Mouse (Mus musculus): ENCODE data around the gene B4galnt3. TPM values are rescaled to one million over a fixed set of nuclear protein-coding genes. Genes with fewer than 3 reads are reported as not detected.

B4galnt3 gene
- polyA plus RNA-seq, 1 experiment from 2014 or later: 0.15 TPM

DNA sequence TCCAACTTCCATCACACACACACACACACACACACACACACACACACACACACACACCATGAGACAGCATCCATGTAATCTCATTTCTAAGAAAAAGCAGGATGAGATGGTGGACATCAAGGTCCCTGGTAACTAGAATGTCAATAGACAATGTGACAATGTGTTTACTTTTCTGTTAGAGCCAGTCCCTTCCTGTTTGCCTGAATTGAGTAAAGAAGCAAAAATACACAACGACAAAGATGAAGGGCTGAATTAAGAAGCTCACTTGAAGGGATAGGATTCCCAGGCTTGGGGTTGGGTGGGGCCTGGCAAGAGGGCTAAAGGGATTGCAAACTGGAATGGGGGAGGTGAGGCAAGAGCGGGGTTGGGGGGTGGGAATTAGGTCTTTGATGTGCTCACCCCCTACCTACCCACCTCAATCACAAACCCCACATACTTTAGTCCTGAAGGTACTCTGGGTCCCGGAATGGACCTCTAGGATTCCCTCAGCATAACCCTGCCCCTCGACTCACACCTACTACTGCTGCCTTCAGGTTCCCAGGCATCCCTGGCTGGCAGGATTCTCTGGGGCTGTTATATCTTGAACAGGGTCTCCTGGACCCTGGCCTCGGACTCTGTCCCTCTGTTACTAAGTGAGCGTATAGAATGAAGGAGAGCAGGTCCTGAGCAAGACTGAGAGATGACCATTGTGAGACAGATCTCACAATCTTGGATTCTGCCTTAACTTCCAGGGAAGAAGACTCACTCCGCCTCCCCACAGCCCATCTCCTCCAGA, 102.8 kb downstream of the B4galnt3 start:
- H3K4me1 ChIP-seq (ENCODE audit: control insufficient read depth, insufficient read depth, low read length): no peaks in the 10 kb centered on the region
- no peak overlapping the region for H3K9ac ChIP-seq (ENCODE audit: low read length)
- no peak for ATAC-seq (ENCODE audit: insufficient read depth, low FRiP score, low TSS enrichment)
- no peak overlapping the region for H3K4me2 ChIP-seq (ENCODE audit: low read depth)
- no peaks in the 10 kb centered on the region for H3K27me3 ChIP-seq (ENCODE audit: control insufficient read depth, insufficient read depth, low read length)
- 50% methylated on average over 7 of the region's 7 CpGs for WGBS
- DNase-seq (ENCODE audit: low spot score): no peak
- H3K9me3 ChIP-seq (ENCODE audit: control insufficient read depth, low read length): no peaks in the 10 kb centered on the region
- H3K27ac ChIP-seq (ENCODE audit: low read depth, low read length): no peak overlapping the region
- H3K36me3 ChIP-seq (ENCODE audit: control insufficient read depth, insufficient read depth, low read length): no peaks in the 10 kb centered on the region
- no peak overlapping the region for H3K4me3 ChIP-seq (ENCODE audit: low read depth, low read length)

GRCm38 (mm10) chr6:120190912-120191311, 103.4 kb downstream of the B4galnt3 start:
- no peak overlapping the region for H3K4me3 ChIP-seq (ENCODE audit: low read depth, low read length)
- no peaks in the 10 kb centered on the region for H3K4me1 ChIP-seq (ENCODE audit: control insufficient read depth, insufficient read depth, low read length)
- H3K9me3 ChIP-seq (ENCODE audit: control insufficient read depth, low read length): no peaks in the 10 kb centered on the region
- WGBS: 82% methylated on average over 4 of the region's 4 CpGs
- ATAC-seq (ENCODE audit: insufficient read depth, low FRiP score, low TSS enrichment): no peak
- DNase-seq (ENCODE audit: low spot score): no peak
- no peak overlapping the region for H3K4me2 ChIP-seq (ENCODE audit: low read depth)
- no peaks in the 10 kb centered on the region for H3K36me3 ChIP-seq (ENCODE audit: control insufficient read depth, insufficient read depth, low read length)
- no peak overlapping the region for H3K9ac ChIP-seq (ENCODE audit: low read length)
- H3K27me3 ChIP-seq (ENCODE audit: control insufficient read depth, insufficient read depth, low read length): no peaks in the 10 kb centered on the region
- H3K27ac ChIP-seq (ENCODE audit: low read depth, low read length): no peak overlapping the region

GRCm38 (mm10) chr6:120190365-120190764, 104.0 kb downstream of the B4galnt3 start:
- Histone ChIP-seq H3K27ac (ENCODE audit: low read depth, low read length) (no peak overlapping the region), H3K9ac (ENCODE audit: low read length) (no peak overlapping the region), H3K4me1 (ENCODE audit: control insufficient read depth, insufficient read depth, low read length) (no peaks in the 10 kb centered on the region), H3K4me3 (ENCODE audit: low read depth, low read length) (no peak overlapping the region), H3K4me2 (ENCODE audit: low read depth) (no peak overlapping the region), H3K36me3 (ENCODE audit: control insufficient read depth, insufficient read depth, low read length) (no peaks in the 10 kb centered on the region), H3K9me3 (ENCODE audit: control insufficient read depth, low read length) (no peaks in the 10 kb centered on the region), H3K27me3 (ENCODE audit: control insufficient read depth, insufficient read depth, low read length) (no peaks in the 10 kb centered on the region)
- 95% methylated on average over 4 of the region's 4 CpGs for WGBS
- DNase-seq (ENCODE audit: low spot score): no peak
- no peak for ATAC-seq (ENCODE audit: insufficient read depth, low FRiP score, low TSS enrichment)

GRCm38 (mm10) chr6:120189287-120189686, 105.1 kb downstream of the B4galnt3 start:
- Histone ChIP-seq H3K9ac (ENCODE audit: low read length) (no peak overlapping the region), H3K4me2 (ENCODE audit: low read depth) (no peak overlapping the region), H3K4me1 (ENCODE audit: control insufficient read depth, insufficient read depth, low read length) (no peaks in the 10 kb centered on the region), H3K4me3 (ENCODE audit: low read depth, low read length) (no peak overlapping the region), H3K27ac (ENCODE audit: low read depth, low read length) (no peak overlapping the region), H3K27me3 (ENCODE audit: control insufficient read depth, insufficient read depth, low read length) (no peaks in the 10 kb centered on the region), H3K9me3 (ENCODE audit: control insufficient read depth, low read length) (no peaks in the 10 kb centered on the region), H3K36me3 (ENCODE audit: control insufficient read depth, insufficient read depth, low read length) (no peaks in the 10 kb centered on the region)
- WGBS: 79% methylated on average over 5 of the region's 5 CpGs
- DNase-seq (ENCODE audit: low spot score): no peak
- ATAC-seq (ENCODE audit: insufficient read depth, low FRiP score, low TSS enrichment): no peak

DNA sequence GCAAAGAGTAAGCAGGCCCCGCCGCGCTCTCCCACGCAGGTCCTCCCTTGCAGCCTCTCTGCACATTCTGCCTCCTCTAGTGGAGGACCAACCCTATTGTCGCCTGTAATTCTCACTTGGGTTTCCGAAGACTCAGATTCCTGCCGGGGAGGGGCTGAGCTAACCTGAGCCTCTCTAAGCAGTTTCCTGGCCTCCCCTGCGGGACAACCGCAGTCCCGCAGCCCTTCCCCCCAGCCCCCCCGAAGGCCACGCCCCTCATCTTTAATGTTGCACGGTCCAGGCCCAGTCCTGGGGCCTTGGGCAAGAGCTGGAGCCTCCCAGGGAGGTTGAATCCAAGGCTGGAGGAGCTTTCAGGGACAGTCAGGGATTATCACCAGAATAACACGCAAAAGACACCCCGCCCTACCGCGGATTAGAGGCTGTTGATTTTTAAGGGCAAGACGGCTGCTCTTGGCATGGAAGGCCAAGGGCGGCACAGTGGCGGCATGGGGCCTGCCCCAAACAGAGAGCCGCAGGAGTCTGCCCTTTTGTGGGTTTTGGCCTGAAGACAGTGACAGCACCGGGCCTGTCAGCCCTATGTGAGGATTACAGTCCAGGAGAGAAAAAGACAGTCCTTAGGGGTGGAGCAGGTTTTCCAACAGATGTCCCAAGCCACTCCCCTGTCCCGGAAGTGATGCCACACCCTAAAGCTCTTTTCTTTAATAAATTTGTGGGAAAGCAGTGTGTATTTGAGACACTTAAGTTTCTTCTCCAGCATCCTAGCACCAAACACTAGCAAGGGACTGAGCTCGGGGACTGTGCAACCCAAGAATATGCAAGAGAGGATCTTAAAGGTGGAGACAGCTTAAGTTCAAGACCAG, 105.8 kb downstream of the B4galnt3 start:
- H3K27ac ChIP-seq (ENCODE audit: low read depth, low read length): no peak overlapping the region

GRCm38 (mm10) chr6:120187587-120188176, 106.7 kb downstream of the B4galnt3 start:
- DNase-seq (ENCODE audit: low spot score) (peak; percentile 28), ATAC-seq (ENCODE audit: insufficient read depth, low FRiP score, low TSS enrichment) (no peak)
- no peaks in the 10 kb centered on the region for H3K36me3 ChIP-seq (ENCODE audit: control insufficient read depth, insufficient read depth, low read length)
- H3K4me2 ChIP-seq (ENCODE audit: low read depth): no peak overlapping the region
- no peak overlapping the region for H3K9ac ChIP-seq (ENCODE audit: low read length)
- H3K27me3 ChIP-seq (ENCODE audit: control insufficient read depth, insufficient read depth, low read length): no peaks in the 10 kb centered on the region
- no peak overlapping the region for H3K4me3 ChIP-seq (ENCODE audit: low read depth, low read length)
- H3K9me3 ChIP-seq (ENCODE audit: control insufficient read depth, low read length): no peaks in the 10 kb centered on the region
- WGBS: 13% methylated on average over 18 of the region's 18 CpGs
- no peaks in the 10 kb centered on the region for H3K4me1 ChIP-seq (ENCODE audit: control insufficient read depth, insufficient read depth, low read length)
- no peak overlapping the region for H3K27ac ChIP-seq (ENCODE audit: low read depth, low read length)

More for the DNA sequence above, 105.8 kb downstream of the B4galnt3 start:
- H3K27me3 ChIP-seq (ENCODE audit: control insufficient read depth, insufficient read depth, low read length): no peaks in the 10 kb centered on the region
- H3K36me3 ChIP-seq (ENCODE audit: control insufficient read depth, insufficient read depth, low read length): no peaks in the 10 kb centered on the region
- no peaks in the 10 kb centered on the region for H3K4me1 ChIP-seq (ENCODE audit: control insufficient read depth, insufficient read depth, low read length)
- H3K9me3 ChIP-seq (ENCODE audit: control insufficient read depth, low read length): no peaks in the 10 kb centered on the region
- 18% methylated on average over 24 of the region's 24 CpGs for WGBS
- H3K4me2 ChIP-seq (ENCODE audit: low read depth): peak overlapping the region; percentile 15; the same call in 1 of the 2 replicates
- 0 out of 2 replicates have a peak overlapping the region, but pooled peaks have one; percentile 1 for H3K9ac ChIP-seq (ENCODE audit: low read length)
- ATAC-seq (ENCODE audit: insufficient read depth, low FRiP score, low TSS enrichment) (no peak; the same call in 1 of the 2 replicates), DNase-seq (ENCODE audit: low spot score) (peak; percentile 39)
- H3K4me3 ChIP-seq (ENCODE audit: low read depth, low read length): no peak overlapping the region

DNA sequence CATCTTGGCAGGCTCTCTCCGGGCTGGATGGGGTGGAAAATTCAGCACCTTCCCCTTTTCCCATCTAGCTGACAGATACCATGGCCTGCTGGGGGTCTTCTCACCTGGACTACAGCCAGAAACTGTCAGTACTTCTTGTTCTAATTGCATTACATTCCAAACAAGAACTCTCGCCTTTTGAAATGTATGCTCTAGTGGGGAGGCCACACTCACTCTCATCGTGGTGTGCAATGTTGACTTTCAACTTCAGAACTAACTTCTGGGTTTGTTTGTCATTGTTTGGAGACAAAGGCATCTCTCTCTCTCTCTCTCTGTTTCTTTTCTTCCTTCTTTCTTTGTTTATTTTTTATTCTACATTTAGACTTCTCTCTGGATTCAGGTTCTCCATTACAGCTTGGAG, 107.8 kb downstream of the B4galnt3 start:
- Histone ChIP-seq H3K9me3 (ENCODE audit: control insufficient read depth, low read length) (no peaks in the 10 kb centered on the region), H3K4me1 (ENCODE audit: control insufficient read depth, insufficient read depth, low read length) (no peaks in the 10 kb centered on the region), H3K36me3 (ENCODE audit: control insufficient read depth, insufficient read depth, low read length) (no peaks in the 10 kb centered on the region), H3K4me3 (ENCODE audit: low read depth, low read length) (no peak overlapping the region), H3K4me2 (ENCODE audit: low read depth) (no peak overlapping the region), H3K27me3 (ENCODE audit: control insufficient read depth, insufficient read depth, low read length) (no peaks in the 10 kb centered on the region), H3K27ac (ENCODE audit: low read depth, low read length) (no peak overlapping the region), H3K9ac (ENCODE audit: low read length) (no peak overlapping the region)
- no peak for ATAC-seq (ENCODE audit: insufficient read depth, low FRiP score, low TSS enrichment)
- WGBS: 69% methylated on average over 3 of the region's 3 CpGs
- DNase-seq (ENCODE audit: low spot score): peak; percentile 0

DNA sequence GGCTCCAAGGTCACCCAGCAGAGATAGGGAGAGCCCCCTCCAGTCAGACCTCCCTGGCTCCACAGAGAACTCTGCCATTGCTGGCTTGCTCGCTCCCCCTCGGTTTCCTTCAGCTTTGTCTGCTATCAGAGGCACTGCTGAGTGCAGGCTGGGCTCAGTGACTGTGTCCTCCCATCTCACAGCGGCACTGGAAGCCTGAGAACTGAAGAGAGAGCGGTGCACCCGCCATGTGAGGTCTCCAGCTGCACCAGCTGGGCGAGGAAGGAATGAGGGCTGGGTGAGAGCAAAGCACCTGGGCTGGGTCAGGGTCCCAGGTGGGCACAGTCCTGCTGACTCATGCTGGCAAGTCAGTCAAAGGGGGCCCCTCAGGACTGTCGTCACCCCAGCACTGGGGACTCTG, 108.6 kb downstream of the B4galnt3 start:
- no peaks in the 10 kb centered on the region for H3K27me3 ChIP-seq (ENCODE audit: control insufficient read depth, insufficient read depth, low read length)
- no peak overlapping the region for H3K27ac ChIP-seq (ENCODE audit: low read depth, low read length)
- no peaks in the 10 kb centered on the region for H3K9me3 ChIP-seq (ENCODE audit: control insufficient read depth, low read length)
- DNase-seq (ENCODE audit: low spot score): peak; percentile 9
- no peaks in the 10 kb centered on the region for H3K4me1 ChIP-seq (ENCODE audit: control insufficient read depth, insufficient read depth, low read length)
- no peaks in the 10 kb centered on the region for H3K36me3 ChIP-seq (ENCODE audit: control insufficient read depth, insufficient read depth, low read length)
- ATAC-seq (ENCODE audit: insufficient read depth, low FRiP score, low TSS enrichment): no peak
- no peak overlapping the region for H3K4me2 ChIP-seq (ENCODE audit: low read depth)
- H3K4me3 ChIP-seq (ENCODE audit: low read depth, low read length): no peak overlapping the region
- no peak overlapping the region for H3K9ac ChIP-seq (ENCODE audit: low read length)
- 54% methylated on average over 7 of the region's 7 CpGs for WGBS

Data from neural tube, embryonic 11.5 days (tissue).